Mouse (Mus musculus): ENCODE data around the gene Rfx8. TPM values are rescaled to one million over a fixed set of nuclear protein-coding genes. Genes with fewer than 3 reads are reported as not detected.

The Rfx8 gene
- polyA plus RNA-seq, 1 experiment: 0.16 TPM

DNA sequence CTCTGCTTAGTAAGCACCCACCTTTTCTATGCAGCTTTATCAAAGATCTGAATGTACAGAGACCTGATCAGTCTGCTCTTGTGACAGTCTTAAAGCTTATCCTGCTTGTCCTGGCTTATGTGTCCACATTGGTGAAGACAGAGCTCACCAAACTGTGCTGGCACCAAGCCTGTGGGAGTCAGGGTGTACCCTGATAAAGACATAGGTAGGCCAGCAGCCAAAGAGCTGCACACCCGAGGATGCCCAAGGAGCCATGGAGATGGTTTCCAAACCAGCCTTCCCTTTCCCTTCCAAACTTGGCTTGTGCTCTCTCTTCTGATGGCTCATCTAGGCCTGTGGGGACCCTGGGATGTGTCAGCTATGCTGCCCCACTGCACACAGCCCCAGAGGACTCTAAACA is 76.5 kb downstream of the Rfx8 start:
- Histone ChIP-seq H3K79me2 (ENCODE audit: control insufficient read depth, insufficient read depth) (no peaks in the 10 kb centered on the region), H3K4me2 (ENCODE audit: low read depth) (no peak overlapping the region), H3K27me3 (ENCODE audit: control insufficient read depth, insufficient read depth, insufficient read length) (no peaks in the 10 kb centered on the region), H3K36me3 (ENCODE audit: control insufficient read depth, insufficient read depth) (no peaks in the 10 kb centered on the region), H3ac (ENCODE audit: control insufficient read depth, insufficient read length) (no peak overlapping the region), H3K4me3 (no peak overlapping the region)
- TF ChIP-seq SRF (IDR thresholded peaks at IDR 0.05; ENCODE audit: control insufficient read depth, insufficient read length, low read depth) (no peak), E2F4 (IDR thresholded peaks at IDR 0.05; ENCODE audit: insufficient read depth) (no peak), MYOD1 (IDR thresholded peaks at IDR 0.05; ENCODE audit: control insufficient read depth in 1 of 3, insufficient read length in 2 of 3, low read depth in 2 of 3) (no peak), TCF12 (IDR thresholded peaks at IDR 0.05; ENCODE audit: insufficient read depth, poor library complexity, severe bottlenecking) (no peak), POLR2A (IDR thresholded peaks at IDR 0.05; ENCODE audit: insufficient read length, low read depth) (no peak), TCF3 (IDR thresholded peaks at IDR 0.05; ENCODE audit: insufficient read length, low read depth) (no peak), REST (IDR thresholded peaks at IDR 0.05; ENCODE audit: insufficient read depth, insufficient read length) (no peak), CEBPB (IDR thresholded peaks at IDR 0.05; ENCODE audit: insufficient read depth, poor library complexity, severe bottlenecking) (no peak), MYOG (IDR thresholded peaks at IDR 0.05; ENCODE audit: control insufficient read depth in 1 of 3, insufficient read depth in 1 of 3, insufficient read length in 2 of 3, low read depth in 2 of 3) (no peak), POLR2AphosphoS2 (IDR thresholded peaks at IDR 0.05; ENCODE audit: insufficient read length, low read depth) (no peak)

- TF ChIP-seq SRF (IDR thresholded peaks at IDR 0.05; ENCODE audit: control insufficient read depth, insufficient read length, low read depth): no peak
- no peak for TF ChIP-seq MYOG (IDR thresholded peaks at IDR 0.05; ENCODE audit: control insufficient read depth in 1 of 3, insufficient read depth in 1 of 3, insufficient read length in 2 of 3, low read depth in 2 of 3)
- no peak for TF ChIP-seq POLR2A (IDR thresholded peaks at IDR 0.05; ENCODE audit: insufficient read length, low read depth)
- no peak for TF ChIP-seq E2F4 (IDR thresholded peaks at IDR 0.05; ENCODE audit: insufficient read depth)
- no peak for TF ChIP-seq CEBPB (IDR thresholded peaks at IDR 0.05; ENCODE audit: insufficient read depth, poor library complexity, severe bottlenecking)
- no peak for TF ChIP-seq MAX (IDR thresholded peaks at IDR 0.05; ENCODE audit: low read depth)
- TF ChIP-seq REST (IDR thresholded peaks at IDR 0.05; ENCODE audit: insufficient read depth, insufficient read length): no peak
- TF ChIP-seq MYOD1 (IDR thresholded peaks at IDR 0.05; ENCODE audit: control insufficient read depth in 1 of 3, insufficient read length in 2 of 3, low read depth in 2 of 3): no peak
- TF ChIP-seq TCF3 (IDR thresholded peaks at IDR 0.05; ENCODE audit: insufficient read length, low read depth): no peak
- Histone ChIP-seq H3K27me3 (ENCODE audit: control insufficient read depth, insufficient read depth, insufficient read length) (no peaks in the 10 kb centered on the region), H3K4me2 (ENCODE audit: low read depth) (no peak overlapping the region), H3ac (ENCODE audit: control insufficient read depth, insufficient read length) (no peak overlapping the region), H3K79me2 (ENCODE audit: control insufficient read depth, insufficient read depth) (no peaks in the 10 kb centered on the region), H3K4me3 (no peak overlapping the region), H3K36me3 (ENCODE audit: control insufficient read depth, insufficient read depth) (no peaks in the 10 kb centered on the region)
These were observed 79.1 kb downstream of the Rfx8 start for GRCm38 (mm10) chr1:39641667-39642066.

DNA sequence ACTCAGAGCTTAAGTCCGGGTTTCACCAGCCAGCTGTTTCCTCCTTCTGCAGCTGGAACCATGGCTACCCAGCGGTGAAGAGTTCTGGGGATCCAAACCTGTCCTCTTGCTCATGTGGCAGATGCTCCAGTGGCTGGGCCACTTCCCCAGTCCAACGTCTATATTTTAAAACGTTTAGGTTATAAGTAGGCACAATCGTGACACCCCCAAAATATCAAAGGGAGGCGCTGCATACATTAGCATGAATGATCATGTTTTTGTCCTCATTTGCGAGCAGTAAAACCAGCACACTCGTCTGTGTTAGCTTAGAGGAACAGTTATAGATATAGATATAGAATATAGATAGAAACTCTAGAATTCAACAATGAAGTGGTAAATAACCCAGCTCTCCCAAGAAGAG is 83.7 kb downstream of the Rfx8 start:
- Histone ChIP-seq H3K4me3 (no peak overlapping the region), H3ac (ENCODE audit: control insufficient read depth, insufficient read length) (no peak overlapping the region), H3K79me2 (ENCODE audit: control insufficient read depth, insufficient read depth) (no peaks in the 10 kb centered on the region), H3K4me2 (ENCODE audit: low read depth) (no peak overlapping the region), H3K36me3 (ENCODE audit: control insufficient read depth, insufficient read depth) (no peaks in the 10 kb centered on the region), H3K27me3 (ENCODE audit: control insufficient read depth, insufficient read depth, insufficient read length) (no peaks in the 10 kb centered on the region)
- no peak for TF ChIP-seq E2F4 (IDR thresholded peaks at IDR 0.05; ENCODE audit: insufficient read depth)
- no peak for TF ChIP-seq REST (IDR thresholded peaks at IDR 0.05; ENCODE audit: insufficient read depth, insufficient read length)
- no peak for TF ChIP-seq POLR2AphosphoS2 (IDR thresholded peaks at IDR 0.05; ENCODE audit: insufficient read length, low read depth)
- TF ChIP-seq MAX (IDR thresholded peaks at IDR 0.05; ENCODE audit: low read depth): no peak
- no peak for TF ChIP-seq MYOD1 (IDR thresholded peaks at IDR 0.05; ENCODE audit: control insufficient read depth in 1 of 3, insufficient read length in 2 of 3, low read depth in 2 of 3)
- no peak for TF ChIP-seq TCF3 (IDR thresholded peaks at IDR 0.05; ENCODE audit: insufficient read length, low read depth)
- no peak for TF ChIP-seq MYOG (IDR thresholded peaks at IDR 0.05; ENCODE audit: control insufficient read depth in 1 of 3, insufficient read depth in 1 of 3, insufficient read length in 2 of 3, low read depth in 2 of 3)
- no peak for TF ChIP-seq POLR2A (IDR thresholded peaks at IDR 0.05; ENCODE audit: insufficient read length, low read depth)
- TF ChIP-seq SRF (IDR thresholded peaks at IDR 0.05; ENCODE audit: control insufficient read depth, insufficient read length, low read depth): no peak
- TF ChIP-seq CEBPB (IDR thresholded peaks at IDR 0.05; ENCODE audit: insufficient read depth, poor library complexity, severe bottlenecking): no peak
- TF ChIP-seq TCF12 (IDR thresholded peaks at IDR 0.05; ENCODE audit: insufficient read depth, poor library complexity, severe bottlenecking): no peak
- no peak for TF ChIP-seq USF1 (IDR thresholded peaks at IDR 0.05; ENCODE audit: low read depth)

- TF ChIP-seq SRF (IDR thresholded peaks at IDR 0.05; ENCODE audit: control insufficient read depth, insufficient read length, low read depth) (no peak), MYOD1 (IDR thresholded peaks at IDR 0.05; ENCODE audit: control insufficient read depth in 1 of 3, insufficient read length in 2 of 3, low read depth in 2 of 3) (no peak), POLR2A (IDR thresholded peaks at IDR 0.05; ENCODE audit: insufficient read length, low read depth) (no peak), POLR2AphosphoS2 (IDR thresholded peaks at IDR 0.05; ENCODE audit: insufficient read length, low read depth) (no peak), MAX (IDR thresholded peaks at IDR 0.05; ENCODE audit: low read depth) (no peak), REST (IDR thresholded peaks at IDR 0.05; ENCODE audit: insufficient read depth, insufficient read length) (no peak), USF1 (IDR thresholded peaks at IDR 0.05; ENCODE audit: low read depth) (no peak), MYOG (IDR thresholded peaks at IDR 0.05; ENCODE audit: control insufficient read depth in 1 of 3, insufficient read depth in 1 of 3, insufficient read length in 2 of 3, low read depth in 2 of 3) (no peak), TCF12 (IDR thresholded peaks at IDR 0.05; ENCODE audit: insufficient read depth, poor library complexity, severe bottlenecking) (no peak), TCF3 (IDR thresholded peaks at IDR 0.05; ENCODE audit: insufficient read length, low read depth) (no peak), E2F4 (IDR thresholded peaks at IDR 0.05; ENCODE audit: insufficient read depth) (no peak), CEBPB (IDR thresholded peaks at IDR 0.05; ENCODE audit: insufficient read depth, poor library complexity, severe bottlenecking) (no peak)
These were observed 84.1 kb downstream of the Rfx8 start for GRCm38 (mm10) chr1:39636660-39637059.

More at GRCm38 (mm10) chr1:39636660-39637059, 84.1 kb downstream of the Rfx8 start:
- H3K4me3 ChIP-seq: no peak overlapping the region
- no peaks in the 10 kb centered on the region for H3K27me3 ChIP-seq (ENCODE audit: control insufficient read depth, insufficient read depth, insufficient read length)
- no peaks in the 10 kb centered on the region for H3K36me3 ChIP-seq (ENCODE audit: control insufficient read depth, insufficient read depth)
- H3ac ChIP-seq (ENCODE audit: control insufficient read depth, insufficient read length): no peak overlapping the region
- H3K4me2 ChIP-seq (ENCODE audit: low read depth): no peak overlapping the region
- H3K79me2 ChIP-seq (ENCODE audit: control insufficient read depth, insufficient read depth): no peaks in the 10 kb centered on the region
